Mouse (Mus musculus) thymus, postnatal 4 days (tissue): ENCODE measurements around the gene Fmo3.

ENCODE experiments used
- DNase-seq: peaks from one replicate; pipeline ENCODE4 v3.0.0; 2021

Fmo3 gene

DNA sequence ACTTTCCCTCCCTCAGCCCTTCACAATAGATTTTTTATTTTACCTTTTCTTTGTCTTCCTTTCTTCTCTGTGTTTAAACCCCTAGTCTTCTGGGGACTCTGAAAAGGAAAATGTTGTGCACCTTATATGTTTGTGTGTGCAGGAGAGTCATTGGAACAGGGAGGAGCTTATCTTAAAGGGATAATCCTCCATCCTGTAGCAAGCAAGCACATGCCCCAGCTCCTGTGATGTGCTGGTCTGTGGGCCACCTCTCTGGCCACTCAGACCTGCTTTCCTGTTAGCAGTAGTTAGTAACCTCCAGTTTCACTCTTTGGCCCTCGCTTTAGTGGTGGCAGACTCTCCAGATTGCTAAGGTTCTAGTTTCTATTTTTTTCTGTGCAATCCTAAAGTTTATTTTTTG, at the start of gene Fmo3:
Gene Fmo3 (minus strand): TSS at position 101 of the 400 bp plus-strand sequence.
- no peak for DNase-seq

DNA sequence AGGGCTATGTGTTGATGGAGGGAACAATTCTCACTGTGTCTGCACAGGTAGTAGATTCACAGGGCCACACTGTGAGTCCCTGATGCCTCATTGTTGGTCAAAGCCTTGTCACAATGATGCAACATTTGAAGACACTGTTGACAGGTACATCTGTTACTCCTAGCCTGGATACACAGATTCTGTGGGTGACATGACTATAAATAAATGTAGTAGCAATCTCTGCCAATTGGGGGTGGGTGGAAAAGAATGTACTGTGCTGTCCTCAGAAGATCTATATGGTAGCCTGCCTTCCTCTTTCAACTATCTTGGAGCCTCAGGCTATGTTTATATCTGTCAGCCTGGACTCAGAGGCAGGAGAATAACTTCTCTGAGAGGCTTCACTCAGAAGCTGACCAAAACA, 38.7 kb upstream of the Fmo3 start:
- no peak for DNase-seq

DNA sequence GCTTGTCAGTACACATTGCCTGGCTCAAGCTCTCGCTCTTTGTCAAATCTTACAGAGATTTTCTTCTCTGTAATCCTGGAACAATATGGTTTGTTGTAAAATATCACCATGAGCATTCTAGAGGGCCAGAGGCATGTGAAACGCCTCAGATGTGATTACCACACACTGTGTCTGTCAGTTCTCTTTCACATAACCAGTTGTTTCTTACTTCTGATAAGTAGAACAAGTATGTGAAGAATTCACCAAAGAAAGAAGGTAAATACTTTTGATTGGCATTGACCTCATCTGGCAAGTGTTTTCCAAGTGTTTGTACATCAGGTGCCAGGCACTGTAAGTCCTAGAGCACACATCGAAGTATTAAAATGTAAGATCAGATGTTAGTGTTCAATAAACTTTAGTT, 24.9 kb upstream of the Fmo3 start:
- no peak for DNase-seq

DNA sequence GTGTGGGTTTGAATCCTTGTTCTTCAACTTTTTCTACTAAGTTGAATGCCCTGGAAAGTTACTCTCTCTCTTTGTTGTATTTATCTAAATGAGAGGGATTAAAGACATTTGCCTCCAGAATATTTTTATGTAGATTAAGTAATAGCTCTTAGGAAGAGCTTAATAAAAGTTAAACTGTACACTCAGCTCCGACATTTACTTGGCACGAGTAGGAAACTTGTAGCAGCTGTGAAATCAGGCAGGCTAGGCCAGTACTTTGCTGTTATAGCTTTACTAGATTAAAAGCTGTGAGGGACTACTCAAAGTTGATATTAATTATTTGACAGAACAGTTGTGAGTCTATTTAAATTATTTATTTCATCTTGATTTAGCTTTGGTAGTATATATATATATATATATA, 19.2 kb upstream of the Fmo3 start:
- no peak for DNase-seq

DNA sequence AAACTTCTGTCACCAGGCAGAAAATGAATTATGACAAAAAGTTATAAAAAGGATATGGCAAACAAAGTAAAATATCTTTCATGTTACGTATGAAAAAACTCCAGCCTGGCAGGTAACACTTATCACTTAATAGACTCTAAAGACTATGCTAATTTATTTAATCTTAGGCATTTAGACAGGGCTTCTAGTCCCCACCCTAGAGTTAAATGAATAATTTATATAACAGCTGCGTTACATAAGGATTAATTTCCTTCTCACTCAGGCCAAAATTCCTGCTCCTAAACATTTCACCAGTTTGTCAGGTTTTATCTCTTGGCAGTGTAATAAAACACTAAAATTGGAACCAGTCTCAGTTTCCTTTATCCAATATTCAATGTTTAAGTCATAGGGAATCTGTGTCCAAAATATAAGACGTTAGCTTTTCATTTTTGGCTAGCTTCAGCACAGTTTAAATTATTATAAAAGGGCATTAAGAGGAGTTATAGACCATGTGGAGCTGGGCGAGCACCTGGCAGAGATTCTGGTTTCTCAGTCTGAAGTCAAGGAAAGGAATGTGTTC, 17.0 kb upstream of the Fmo3 start:
- no peak for DNase-seq

DNA sequence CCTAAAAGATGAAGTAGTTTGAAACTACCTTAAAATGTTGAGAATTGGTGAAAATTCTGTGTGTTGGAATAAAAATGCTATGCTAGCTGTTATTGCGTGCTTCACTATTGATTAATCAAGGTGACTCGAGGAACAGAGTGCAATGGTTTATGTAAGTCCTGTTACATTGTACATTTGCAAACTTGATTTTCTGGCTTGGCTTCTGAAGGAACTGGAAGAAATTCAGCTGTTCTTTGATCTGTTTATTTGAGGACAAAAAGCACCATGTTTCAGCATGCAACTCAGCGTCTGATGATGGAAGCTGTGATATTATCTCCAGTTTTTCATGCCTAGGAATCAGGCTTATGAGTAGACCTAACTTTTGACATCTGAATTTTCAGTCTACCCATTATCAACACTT, 3.2 kb upstream of the Fmo3 start:
- no peak for DNase-seq

DNA sequence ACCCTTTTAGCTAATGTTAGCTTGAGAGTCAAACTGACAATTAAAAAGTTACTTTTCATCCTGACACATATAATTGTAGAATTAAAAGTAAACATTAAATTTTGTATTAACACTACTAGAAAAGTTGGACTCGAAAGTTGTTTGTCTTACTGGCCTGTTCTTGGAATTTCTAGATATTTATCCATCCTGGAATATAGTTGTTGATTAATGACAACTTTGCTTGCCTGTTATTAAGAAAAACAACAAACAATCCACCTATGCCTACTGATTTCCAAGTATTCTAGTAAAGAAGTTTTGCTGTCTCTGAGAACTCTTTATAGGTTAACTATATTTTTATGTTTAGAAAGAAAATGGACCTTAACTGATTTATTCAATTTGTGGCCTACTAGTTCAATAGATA, 2.4 kb upstream of the Fmo3 start:
- no peak for DNase-seq

DNA sequence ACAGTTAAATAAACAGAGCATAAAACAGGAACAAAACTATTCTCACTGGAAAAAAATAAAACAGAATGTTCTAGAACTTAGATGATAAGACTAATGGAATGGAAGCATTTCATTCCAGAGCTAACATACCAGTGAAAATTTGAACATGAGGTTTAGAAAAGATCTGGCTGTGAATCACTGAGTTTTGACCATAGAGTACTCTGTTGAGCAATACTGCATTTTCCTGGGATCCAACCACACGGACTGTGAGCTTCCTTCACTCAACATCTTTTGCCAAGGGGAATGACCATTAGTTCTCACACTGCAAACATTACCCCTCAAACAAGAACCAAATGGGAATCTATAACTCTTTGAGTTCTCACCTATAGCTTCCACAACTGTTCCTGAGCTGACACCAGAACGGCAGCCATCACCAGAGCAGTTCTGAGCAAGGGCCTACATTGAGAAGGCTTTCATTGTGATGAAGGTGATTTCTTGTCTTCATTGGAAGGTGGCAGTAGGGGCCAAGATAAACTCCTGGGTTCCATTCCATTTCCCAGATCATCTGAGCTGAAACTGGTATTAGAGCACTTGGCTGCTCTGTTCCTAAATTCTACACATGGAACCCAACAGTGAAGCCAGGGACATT, 1.9 kb upstream of the Fmo3 start:
- no peak for DNase-seq

DNA sequence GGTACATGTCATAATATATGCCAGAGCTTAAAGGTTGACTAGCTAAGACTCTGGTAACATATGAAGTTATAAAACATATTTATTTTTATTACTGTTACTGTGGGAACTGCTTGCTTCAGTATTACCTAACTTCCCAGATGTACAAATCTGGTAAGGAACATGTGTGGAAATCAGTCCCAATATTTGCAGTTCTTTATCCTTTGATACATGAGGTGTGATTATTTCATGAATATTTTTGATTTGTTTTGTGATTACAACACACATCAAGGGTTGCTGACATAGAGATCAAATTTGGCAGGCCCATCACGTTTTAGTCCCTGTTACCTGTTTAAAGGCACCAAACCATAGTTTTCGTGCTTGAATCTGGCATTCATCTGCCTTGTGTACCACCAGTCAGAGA, 20.8 kb downstream of the Fmo3 start:
- no peak for DNase-seq

DNA sequence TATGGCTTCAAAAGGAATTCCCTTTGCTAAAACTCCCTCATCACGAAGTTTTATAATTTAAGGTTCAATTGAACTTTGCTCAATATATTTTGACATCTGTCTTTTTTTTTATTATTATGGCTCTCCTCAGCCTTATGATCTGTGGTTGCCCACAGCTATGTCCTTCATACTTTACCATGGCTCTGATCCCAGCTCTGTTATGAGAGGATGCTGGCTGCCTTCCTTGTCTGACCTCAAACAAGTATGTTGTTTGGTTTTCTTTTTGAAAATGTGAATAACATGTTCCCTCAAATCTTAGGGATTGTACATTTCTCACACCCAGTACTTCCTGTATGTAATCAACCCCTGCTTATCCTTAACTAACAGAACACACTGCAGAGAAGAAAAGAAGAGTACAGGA, 26.9 kb downstream of the Fmo3 start:
- DNase-seq = no peak

DNA sequence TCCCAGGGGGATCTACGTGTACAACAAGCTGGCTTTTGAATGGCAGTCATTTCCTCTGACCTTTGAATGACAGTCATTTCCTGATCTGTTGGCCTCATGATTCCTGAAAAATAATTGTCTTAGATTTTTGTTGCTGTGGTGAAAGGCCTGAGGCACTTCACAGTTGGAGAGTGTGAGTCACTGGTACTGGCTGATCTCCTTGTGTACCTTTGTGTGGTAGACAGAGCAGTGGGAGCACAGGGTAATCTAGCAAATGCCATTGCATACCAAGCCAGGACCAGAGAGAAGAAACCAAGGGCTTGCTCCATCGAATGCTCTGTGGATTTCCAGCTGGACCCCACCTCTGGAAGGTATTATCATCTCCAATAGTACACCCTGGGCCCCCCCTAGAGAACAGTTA, 31.2 kb downstream of the Fmo3 start:
- no peak for DNase-seq

DNA sequence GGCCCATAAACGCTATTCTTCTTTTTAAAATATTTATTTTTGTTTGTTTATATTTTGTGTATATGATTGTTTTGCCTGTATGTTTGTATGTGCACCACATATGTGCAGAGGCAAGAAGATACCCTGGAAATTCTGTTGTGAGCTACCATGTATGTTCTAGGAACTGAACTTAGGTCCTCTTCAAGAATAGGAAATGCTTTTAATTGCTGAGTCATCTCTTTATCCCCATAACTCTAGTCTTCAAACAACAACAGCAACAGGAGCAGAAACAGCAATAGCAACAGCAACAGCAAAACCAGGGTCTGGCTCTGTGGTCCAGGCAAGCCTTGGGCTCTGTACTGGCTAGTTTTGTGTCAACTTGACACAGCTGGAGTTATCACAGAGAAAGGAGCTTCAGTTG, 34.6 kb downstream of the Fmo3 start:
- DNase-seq = no peak

DNA sequence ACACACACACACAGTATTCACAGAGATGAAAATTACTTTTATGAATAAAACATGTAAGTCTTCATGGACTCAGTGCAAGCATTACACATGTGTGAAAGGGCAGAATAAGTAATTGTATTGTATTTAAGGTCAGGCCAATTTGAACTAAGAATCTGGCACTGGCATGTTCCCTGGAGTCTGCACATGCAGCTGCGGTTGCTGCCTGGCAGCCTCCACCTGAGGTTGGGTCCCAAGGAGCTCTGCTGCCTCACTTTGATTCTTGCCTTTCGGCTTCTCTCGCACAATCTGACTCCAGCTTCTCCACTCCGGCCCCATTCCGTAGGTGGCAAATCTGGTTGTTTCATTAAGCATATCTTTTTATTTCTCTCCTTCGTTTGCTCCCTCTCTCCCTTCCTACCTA, 36.4 kb downstream of the Fmo3 start:
- no peak for DNase-seq

DNA sequence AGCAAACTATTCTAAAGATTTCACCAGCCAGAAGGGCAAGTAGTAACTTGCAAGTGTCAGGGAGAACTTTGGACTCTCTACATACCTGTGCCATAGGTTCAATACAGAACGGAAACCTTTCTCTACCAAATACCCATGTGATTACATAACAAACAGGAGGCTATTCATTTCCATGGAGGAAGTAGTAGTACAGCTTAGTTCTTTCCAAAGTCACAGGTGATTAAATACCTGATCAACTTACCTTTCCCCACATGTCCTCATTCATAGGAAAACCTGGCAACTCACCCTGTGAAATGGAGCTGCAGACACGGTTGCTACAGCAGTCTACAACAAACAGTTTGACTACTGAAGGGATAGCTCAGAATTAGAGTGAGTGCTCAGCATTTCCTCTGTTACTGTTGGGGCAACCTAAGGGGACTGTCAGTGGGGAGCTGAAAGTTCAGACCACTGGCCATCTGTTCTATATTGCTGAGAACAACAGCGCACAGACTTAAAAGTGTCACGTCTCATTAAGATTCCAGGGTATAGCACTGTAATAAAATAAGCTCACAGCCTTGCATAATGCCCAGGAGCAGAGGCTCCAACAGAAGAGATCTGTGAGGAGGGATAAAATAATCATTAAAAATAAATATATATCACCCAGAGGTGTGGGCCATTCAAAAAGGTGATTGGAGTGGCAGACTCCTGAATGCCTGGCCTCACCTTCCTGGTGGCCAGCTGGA, 37.3 kb downstream of the Fmo3 start:
- no peak for DNase-seq

DNA sequence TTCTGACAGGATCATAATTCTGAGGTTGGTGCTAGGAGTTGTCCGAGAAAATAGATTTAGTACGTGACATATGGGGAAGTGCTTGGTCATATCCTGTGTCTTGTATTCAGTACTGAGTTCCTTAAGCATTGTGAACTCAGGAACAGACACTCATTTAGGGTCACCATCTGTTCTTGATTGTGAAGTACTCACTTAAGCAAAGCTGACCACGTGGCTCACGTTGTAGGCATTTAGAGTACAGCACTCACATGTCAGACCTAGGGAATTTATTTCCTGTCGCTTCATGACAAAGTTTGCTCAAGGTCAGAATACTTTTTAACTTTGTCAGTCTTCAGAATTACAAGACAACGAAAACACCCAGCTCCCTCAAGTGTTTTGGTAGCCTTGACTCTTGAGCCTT, 40.6 kb downstream of the Fmo3 start:
- no peak for DNase-seq

DNA sequence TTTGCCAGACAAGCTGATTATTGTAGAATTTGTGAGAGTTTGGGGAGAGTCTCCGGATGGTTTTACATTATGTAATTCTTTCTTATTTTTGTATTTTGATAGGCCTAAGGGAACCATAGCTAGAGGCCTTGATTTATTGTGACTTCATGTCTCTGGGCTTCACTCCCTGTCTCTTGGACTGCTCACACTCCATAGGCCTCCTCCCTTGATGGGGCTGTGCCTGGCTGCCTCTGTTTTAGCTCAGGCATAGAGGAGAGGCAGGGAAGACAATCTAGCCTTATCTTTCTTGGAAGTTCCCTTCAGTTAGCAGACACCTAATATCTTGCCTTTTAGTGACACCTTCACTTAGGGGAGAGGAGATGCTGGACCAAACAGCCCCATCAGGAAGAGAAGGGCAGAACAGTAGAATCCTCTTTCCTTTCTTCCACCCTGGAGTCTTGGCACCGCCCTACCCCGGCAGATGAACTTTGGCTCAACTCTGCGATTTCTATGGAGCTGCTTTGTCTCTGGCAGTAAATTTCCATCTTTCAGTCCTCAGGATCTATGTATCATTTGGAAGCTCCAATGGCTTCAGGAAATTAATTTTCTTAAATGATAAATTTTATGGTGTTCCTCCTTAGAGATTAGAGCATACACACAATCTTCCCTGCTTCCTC, 45.5 kb downstream of the Fmo3 start:
- DNase-seq = no peak

DNA sequence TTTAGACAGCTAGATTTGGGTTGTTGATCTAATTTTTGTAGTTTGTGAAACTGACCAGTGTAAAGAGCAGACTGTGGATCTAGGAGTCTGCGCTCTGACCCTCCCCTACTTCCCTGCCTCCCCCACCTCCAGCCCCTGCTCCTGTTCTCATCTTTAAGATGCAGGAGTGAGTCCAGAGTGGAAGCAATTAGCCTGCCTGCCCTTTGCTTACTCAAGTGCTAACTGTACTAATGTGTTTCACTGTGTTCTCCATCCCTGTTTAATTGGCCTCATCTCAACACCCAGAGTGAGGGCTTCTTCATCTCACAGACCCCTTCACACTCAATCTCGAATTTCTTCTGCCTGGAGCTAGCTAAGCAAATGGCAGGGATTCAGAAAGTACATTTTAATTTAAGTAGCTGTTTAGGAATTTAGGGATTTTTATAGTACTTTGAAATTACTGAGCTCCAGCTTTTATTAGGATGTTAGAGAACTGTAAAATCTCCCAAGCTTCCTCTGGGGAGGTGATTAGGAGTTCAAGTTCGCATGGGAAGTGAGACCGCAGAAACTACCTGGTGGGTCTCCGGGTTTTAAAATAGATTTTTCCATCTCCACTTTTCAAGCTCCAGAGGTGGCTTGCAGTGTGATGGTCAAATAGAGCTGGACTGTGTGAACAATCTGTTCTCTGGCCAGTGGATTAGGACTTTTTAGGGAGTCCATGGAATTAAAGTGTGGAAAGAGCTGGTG, 46.2 kb downstream of the Fmo3 start:
- DNase-seq = no peak

DNA sequence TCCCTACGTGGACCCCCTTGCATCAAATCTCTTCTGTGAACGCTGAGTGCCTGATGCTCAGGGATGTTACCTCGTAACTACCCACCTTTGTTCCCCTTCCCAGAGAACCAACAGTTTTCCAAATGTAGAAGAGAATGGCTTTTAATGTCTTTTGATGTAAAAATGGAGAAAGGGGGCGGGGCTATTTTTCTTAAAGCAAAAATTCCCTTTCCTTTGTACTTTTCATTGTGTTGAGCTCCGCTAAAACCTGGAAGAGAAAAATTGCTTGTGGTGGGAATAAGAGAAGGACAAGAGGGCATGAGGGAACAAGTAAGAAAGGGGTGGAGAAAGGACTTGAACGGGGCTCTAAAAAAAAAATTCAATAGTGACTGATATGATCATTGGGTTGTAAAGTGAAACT, 46.9 kb downstream of the Fmo3 start, which contains the start of gene Fmo6:
Gene Fmo6 (minus strand): TSS at position 101 of the 400 bp plus-strand sequence.
- DNase-seq = no peak

DNA sequence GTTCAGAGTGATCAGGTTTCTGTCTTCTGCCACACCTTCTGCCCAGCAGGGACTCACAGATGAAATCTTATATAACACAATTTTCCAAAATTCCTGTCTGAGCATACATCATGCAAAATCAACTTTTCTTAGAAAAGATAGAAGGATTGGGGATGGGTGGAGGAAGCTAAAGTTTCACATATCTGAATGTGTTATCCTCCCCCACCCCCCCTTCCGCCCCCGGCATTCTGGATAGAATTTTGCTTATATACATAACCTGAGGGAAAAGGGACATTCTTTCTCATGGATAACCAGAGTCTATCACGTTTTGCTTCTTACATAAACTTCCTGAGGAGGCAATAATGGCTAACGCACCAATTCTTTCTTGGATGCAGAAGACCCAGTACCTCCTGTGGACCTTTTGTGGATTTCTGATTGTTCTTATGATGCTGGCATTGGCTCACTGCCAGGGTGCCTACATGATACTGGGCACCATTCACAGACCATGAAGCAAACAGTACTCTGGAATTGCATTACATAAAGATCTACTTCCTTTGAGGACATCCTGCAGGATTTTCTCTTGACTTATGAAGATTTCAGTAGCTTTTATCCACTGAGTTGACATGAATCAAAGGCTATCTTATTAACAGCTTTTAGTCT, 49.8 kb downstream of the Fmo3 start:
- no peak for DNase-seq

DNA sequence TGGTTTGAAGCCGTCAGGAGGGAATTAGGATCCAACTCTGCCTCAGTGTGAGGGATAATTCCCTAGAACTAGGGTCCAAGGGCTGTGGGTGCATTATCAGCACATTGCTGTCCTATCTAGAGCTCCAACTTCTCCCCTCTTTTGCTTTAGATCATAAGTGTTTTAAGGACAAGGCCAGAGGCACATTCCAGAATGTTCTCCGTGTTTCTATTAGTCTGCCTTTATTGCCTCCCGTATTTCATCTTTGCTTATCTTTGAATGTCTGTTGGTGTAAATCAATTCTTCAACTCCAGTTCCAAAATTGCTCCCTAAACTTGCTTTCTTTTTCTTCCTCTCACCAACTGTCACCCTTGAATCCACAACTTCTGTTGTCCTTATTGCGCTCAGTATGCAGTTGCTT, 51.9 kb downstream of the Fmo3 start:
- no peak for DNase-seq

DNA sequence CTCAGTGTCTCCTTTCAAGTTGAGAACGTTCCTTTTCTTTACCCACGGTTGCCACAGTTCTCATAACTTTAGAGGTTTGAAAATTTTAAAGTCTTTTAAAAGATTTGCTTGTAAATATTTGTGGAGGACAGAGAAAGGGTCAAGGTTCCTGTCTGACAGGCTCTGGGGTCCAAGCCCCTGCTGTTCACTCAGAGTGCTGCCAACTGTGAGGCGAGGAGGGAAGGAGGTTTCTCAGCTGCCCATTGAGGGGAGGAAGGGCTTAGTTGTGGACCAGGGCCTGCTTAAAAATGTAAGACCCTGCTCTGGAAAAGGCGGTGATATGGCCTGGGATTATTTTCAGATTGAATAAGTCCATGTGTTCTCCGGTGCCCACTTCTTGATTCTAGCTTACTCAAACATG, 52.4 kb downstream of the Fmo3 start:
- DNase-seq = no peak

DNA sequence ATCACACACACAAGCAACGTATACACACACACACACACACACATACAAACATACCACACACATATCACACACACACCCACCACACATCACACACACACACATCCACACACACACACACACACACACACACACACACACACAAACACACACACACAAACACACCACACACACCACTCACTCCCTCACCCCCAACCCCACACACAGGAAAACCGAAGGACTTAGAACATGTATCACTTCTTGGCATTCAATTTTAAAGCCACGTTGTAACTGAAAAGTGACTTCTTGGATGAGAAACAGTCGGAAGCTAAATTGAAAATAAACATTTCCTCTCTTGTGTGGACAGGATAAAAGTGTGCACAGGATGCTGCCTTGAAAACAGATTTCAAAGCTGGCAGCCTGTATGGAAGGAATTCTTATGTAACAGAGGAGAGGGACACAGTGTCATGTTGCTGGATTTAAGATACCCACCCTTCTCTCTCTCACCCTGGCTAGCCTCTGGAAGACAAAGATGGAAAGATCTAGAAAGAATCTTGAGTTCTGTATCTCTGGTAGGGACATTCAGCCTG, 52.9 kb downstream of the Fmo3 start:
- no peak for DNase-seq

DNA sequence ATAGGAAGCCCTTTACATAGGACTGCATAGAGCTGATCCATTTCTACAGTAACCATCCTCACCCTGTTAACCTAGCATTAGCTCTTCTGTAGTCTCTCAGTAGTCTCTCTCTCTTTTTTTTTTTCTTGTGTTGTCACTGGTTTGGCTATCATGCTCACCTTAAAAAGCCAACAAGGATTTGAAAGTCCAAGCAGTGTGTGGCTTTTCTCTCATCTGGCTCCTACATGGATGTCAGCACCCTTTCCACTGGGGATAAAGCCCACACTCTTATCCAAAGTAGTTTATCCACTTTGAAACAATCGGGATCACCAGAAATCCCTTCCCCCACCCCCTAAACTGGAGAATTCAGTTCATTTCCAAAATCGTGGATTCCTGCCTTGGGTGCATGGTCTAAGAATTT, 53.7 kb downstream of the Fmo3 start:
- DNase-seq = no peak
